8 mouse cellular contexts compared by ENCODE assay signal in the genomic region with DNA sequence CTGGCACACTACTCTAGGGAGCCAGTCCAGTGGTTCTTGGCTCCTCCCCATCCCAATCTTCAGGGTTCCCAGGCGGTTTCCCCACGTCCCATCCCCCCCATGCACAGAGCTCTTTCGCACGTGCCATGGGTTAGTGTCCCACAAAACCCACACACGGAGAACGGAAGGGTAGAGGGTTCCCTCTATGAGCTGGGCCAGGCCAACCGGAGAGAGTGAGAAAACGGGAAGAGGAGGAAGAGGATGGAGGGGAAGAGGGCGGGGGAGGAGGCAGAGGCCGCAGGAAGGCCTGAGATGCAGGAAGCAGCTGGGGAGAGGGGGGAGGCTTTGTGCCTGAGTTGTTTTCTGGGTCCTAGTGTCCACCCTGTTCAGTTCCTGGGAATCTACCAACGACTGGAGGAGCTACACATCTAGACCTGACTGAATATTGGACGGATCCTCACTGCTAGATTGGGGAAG. TPM values are rescaled to one million over a fixed set of nuclear protein-coding genes. Genes with fewer than 3 reads are reported as not detected.
DNase-seq lines count a peak whose midpoint lies in the region; ATAC-seq lines count a peak whose summit lies in the region.

No protein-coding gene starts in this region.

- H3K9me3 ChIP-seq in hindbrain, embryonic 12.5 days (replicated peaks) = no peaks in the 10 kb centered on the region

- peak overlapping the region; percentile 93 for H3K4me3 ChIP-seq in hindbrain, embryonic 12.5 days

- H3K27ac ChIP-seq in hindbrain, embryonic 12.5 days = peak overlapping the region; percentile 95

- DNase-seq in T-cell, adult 2 months (ENCODE audit: low spot score) = peak; percentile 69
- DNase-seq in cerebellum, adult 9-11 months = peak; percentile 90
- peak; percentile 81 to 91 for DNase-seq in frontal cortex, adult 2 months (ENCODE audit: extremely low spot score in 1 of 2, low spot score in 1 of 2)
- DNase-seq in layer of hippocampus, postnatal 14 days (ENCODE audit: low spot score in 2 of 2) = peak; percentile 73 to 86
- peak; percentile 81 for DNase-seq in lung, postnatal 14 days
- peak; percentile 92 for DNase-seq in retina, embryonic 14.5 days (ENCODE audit: low spot score)
- DNase-seq in thymus, postnatal 36 days = peak; percentile 76 to 84

- 0% methylated on average over 12 of the region's 12 CpGs for WGBS in hindbrain, embryonic 12.5 days

- no peaks in the 10 kb centered on the region for H3K36me3 ChIP-seq in hindbrain, embryonic 12.5 days

- H3K27me3 ChIP-seq in hindbrain, embryonic 12.5 days = no peaks in the 10 kb centered on the region

- peak overlapping the region; percentile 65 for H3K9ac ChIP-seq in hindbrain, embryonic 12.5 days

- peak overlapping the region; percentile 93 for H3K4me2 ChIP-seq in hindbrain, embryonic 12.5 days (replicated peaks)

- H3K4me1 ChIP-seq in hindbrain, embryonic 12.5 days = peaks cover 51% of the 10 kb centered on the region

- ATAC-seq in hindbrain, embryonic 12.5 days (ENCODE audit: low FRiP score) = peak; percentile 57

RNA-seq across cellular contexts. Expression of a gene that starts 1.2 kb away (rescaled TPM):
- 296 and 312 TPM in 2 replicates for polyA plus RNA-seq in frontal cortex, adult 2 months (2012; rRNA removed)
- 16.8 and 18.5 TPM in 2 replicates for polyA plus RNA-seq in hindbrain, embryonic 12.5 days (2016; fragmentation: Nextera tagmentation; extraction: Ambion mirVana)
- 100 to 1,000 TPM; 705 to 706 TPM for total RNA-seq in layer of hippocampus, postnatal 14 days (2021)

RNA-seq across cellular contexts. Expression of a gene that starts 13.5 kb away (rescaled TPM):
- polyA plus RNA-seq in frontal cortex, adult 2 months (2012; rRNA removed) = 1.1 and 1.4 TPM in 2 replicates
- polyA plus RNA-seq in hindbrain, embryonic 12.5 days (2016; fragmentation: Nextera tagmentation; extraction: Ambion mirVana) = 0.43 and 1.5 TPM in 2 replicates
- total RNA-seq in layer of hippocampus, postnatal 14 days (2021) = under 1 TPM; 0.95 to 0.99 TPM

RNA-seq across cellular contexts. Expression of a gene that starts 20.1 kb away (rescaled TPM):
- 27.5 and 28.1 TPM in 2 replicates for polyA plus RNA-seq in frontal cortex, adult 2 months (2012; rRNA removed)
- polyA plus RNA-seq in hindbrain, embryonic 12.5 days (2016; fragmentation: Nextera tagmentation; extraction: Ambion mirVana) = 94.6 and 106 TPM in 2 replicates
- 10 to 100 TPM; 73.6 to 78.1 TPM for total RNA-seq in layer of hippocampus, postnatal 14 days (2021)

RNA-seq across cellular contexts. Expression of a gene that starts 22.2 kb away (rescaled TPM):
- polyA plus RNA-seq in frontal cortex, adult 2 months (2012; rRNA removed) = not detected in 2 replicates
- not detected in 2 replicates for polyA plus RNA-seq in hindbrain, embryonic 12.5 days (2016; fragmentation: Nextera tagmentation; extraction: Ambion mirVana)
- not detected for total RNA-seq in layer of hippocampus, postnatal 14 days (2021)

RNA-seq across cellular contexts. Expression of a gene that starts 51.6 kb away (rescaled TPM):
- polyA plus RNA-seq in frontal cortex, adult 2 months (2012; rRNA removed) = 88.7 and 97.3 TPM in 2 replicates
- polyA plus RNA-seq in hindbrain, embryonic 12.5 days (2016; fragmentation: Nextera tagmentation; extraction: Ambion mirVana) = 22.5 and 25.6 TPM in 2 replicates
- 10 to 100 TPM; 90.5 to 91.0 TPM for total RNA-seq in layer of hippocampus, postnatal 14 days (2021)

Comparison
In these comparisons a context has a peak if more than half of its experiments do, and no peak if none do; other contexts are left out.
1. Peak in every context shown above with its lines: DNase-seq, ATAC-seq, H3K4me3 ChIP-seq and H3K27ac ChIP-seq.
2. RNA of a gene that starts 1.2 kb away (polyA plus RNA-seq): 296 to 312 TPM in frontal cortex, adult 2 months; 16.8 to 18.5 TPM in hindbrain, embryonic 12.5 days; every median in the first group is over 10 times any median in the second.